Mouse (Mus musculus): ENCODE measurements around the gene 1700020L24Rik. TPM values are rescaled to one million over a fixed set of nuclear protein-coding genes. Genes with fewer than 3 reads are reported as not detected.
A peak's percentile ranks its signal among the peaks of the same experiment; 100 is the strongest.

1700020L24Rik gene
- polyA plus RNA-seq, 1 experiment from 2014 or later, result 1.1 TPM

GRCm38 (mm10) chr11:83417708-83418107 is 19.8 kb upstream of the 1700020L24Rik start:
- no peak for ATAC-seq (ENCODE audit: insufficient read depth, low FRiP score, low read depth)
- Histone ChIP-seq H3K27me3 (replicated peaks) (peaks cover 40% of the 10 kb centered on the region), H3K4me2 (no peak overlapping the region), H3K27ac (no peak overlapping the region), H3K9ac (no peak overlapping the region), H3K4me3 (replicated peaks) (no peak overlapping the region), H3K4me1 (no peaks in the 10 kb centered on the region), H3K36me3 (no peaks in the 10 kb centered on the region), H3K9me3 (no peaks in the 10 kb centered on the region)
- WGBS, result 78% methylated on average over 7 of the region's 7 CpGs

- 7% methylated on average over 38 of the region's 38 CpGs for WGBS
- H3K4me1 ChIP-seq, result no peaks in the 10 kb centered on the region
- no peaks in the 10 kb centered on the region for H3K9me3 ChIP-seq
- 0 out of 2 replicates have a peak overlapping the region, but pooled peaks have one; percentile 1 for H3K4me3 ChIP-seq (replicated peaks)
- H3K4me2 ChIP-seq, result peak overlapping the region; percentile 34; the same call in 1 of the 2 replicates
- no peak for ATAC-seq (ENCODE audit: insufficient read depth, low FRiP score, low read depth)
- no peak overlapping the region for H3K27ac ChIP-seq
- H3K9ac ChIP-seq, result no peak overlapping the region
- H3K36me3 ChIP-seq, result no peaks in the 10 kb centered on the region
- H3K27me3 ChIP-seq (replicated peaks), result peaks cover 40% of the 10 kb centered on the region
These were observed 18.9 kb upstream of the 1700020L24Rik start for GRCm38 (mm10) chr11:83418566-83418965.

DNA sequence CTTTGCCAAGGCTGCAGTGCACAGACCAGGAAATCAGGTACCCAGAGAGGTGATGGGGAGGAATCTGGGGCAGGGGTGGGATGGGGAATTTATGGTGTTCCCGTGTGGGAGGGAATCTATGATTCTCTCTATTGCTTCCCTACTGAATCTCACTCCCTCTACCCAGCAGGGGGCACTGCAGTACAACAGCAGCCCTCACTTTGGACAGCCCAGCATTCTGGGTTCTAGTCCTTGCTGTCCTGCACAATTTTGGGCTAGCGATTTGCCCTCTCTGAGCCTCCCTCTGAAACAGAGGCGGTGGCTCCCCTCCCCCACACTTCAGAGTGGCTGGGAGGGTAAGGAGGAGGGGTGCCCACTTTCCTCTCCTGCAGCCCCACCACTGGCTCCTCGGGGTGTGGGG is 17.1 kb upstream of the 1700020L24Rik start:
- Histone ChIP-seq H3K27me3 (replicated peaks) (peaks cover 40% of the 10 kb centered on the region), H3K27ac (no peak overlapping the region), H3K4me2 (no peak overlapping the region), H3K4me1 (no peaks in the 10 kb centered on the region), H3K4me3 (replicated peaks) (no peak overlapping the region), H3K36me3 (no peaks in the 10 kb centered on the region), H3K9me3 (no peaks in the 10 kb centered on the region), H3K9ac (no peak overlapping the region)
- ATAC-seq (ENCODE audit: insufficient read depth, low FRiP score, low read depth), result no peak
- 34% methylated on average over 4 of the region's 4 CpGs for WGBS

DNA sequence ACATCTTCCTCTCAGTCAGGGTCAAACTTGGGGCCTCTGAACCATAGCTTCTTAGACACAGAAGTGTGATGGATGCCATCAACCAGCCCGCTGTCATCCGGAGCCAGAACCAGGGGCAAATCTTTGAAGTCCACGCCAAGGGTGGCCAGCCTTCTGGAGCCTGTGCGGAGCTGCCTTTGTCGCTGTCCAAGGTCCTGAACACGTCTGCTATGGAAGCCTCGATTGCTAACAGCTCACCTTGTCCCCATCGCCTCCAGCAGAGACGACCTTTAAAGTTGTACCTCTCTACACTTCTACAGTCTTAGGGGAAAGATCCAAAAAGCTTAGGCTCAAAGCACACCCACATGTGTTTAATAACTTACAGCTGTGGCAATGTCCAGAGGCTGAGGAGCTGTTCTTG is 16.2 kb upstream of the 1700020L24Rik start:
- Histone ChIP-seq H3K4me3 (replicated peaks) (no peak overlapping the region), H3K27me3 (replicated peaks) (peaks cover 40% of the 10 kb centered on the region), H3K9ac (no peak overlapping the region), H3K4me1 (no peaks in the 10 kb centered on the region), H3K4me2 (no peak overlapping the region), H3K27ac (no peak overlapping the region), H3K36me3 (no peaks in the 10 kb centered on the region), H3K9me3 (no peaks in the 10 kb centered on the region)
- no peak for ATAC-seq (ENCODE audit: insufficient read depth, low FRiP score, low read depth)
- WGBS, result 2% methylated on average over 9 of the region's 9 CpGs

DNA sequence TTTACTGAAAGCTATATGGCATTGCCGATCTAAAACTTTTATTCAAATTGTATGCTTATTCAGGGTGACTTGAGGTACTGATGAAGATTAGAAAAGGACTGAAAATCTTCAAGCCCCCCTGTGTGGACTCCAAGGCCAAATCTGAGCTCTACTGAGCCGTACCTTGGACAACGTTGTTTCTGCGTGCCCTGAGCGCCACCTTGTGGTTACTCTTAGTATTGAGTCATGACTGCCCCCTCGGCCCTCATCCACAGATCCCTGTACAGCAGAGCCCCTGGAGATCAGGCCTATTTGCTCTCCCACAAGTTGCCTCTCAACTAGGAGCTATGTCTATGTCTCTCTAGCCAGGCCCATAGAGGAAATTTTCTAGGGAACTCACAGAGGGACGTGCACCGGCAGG is 12.8 kb upstream of the 1700020L24Rik start:
- H3K9ac ChIP-seq, result no peak overlapping the region
- H3K4me1 ChIP-seq, result no peaks in the 10 kb centered on the region
- peaks cover 47% of the 10 kb centered on the region for H3K27me3 ChIP-seq (replicated peaks)
- H3K36me3 ChIP-seq, result no peaks in the 10 kb centered on the region
- H3K27ac ChIP-seq, result no peak overlapping the region
- H3K4me2 ChIP-seq, result no peak overlapping the region
- no peak for ATAC-seq (ENCODE audit: insufficient read depth, low FRiP score, low read depth)
- WGBS, result 7% methylated on average over 8 of the region's 8 CpGs
- no peaks in the 10 kb centered on the region for H3K9me3 ChIP-seq
- no peak overlapping the region for H3K4me3 ChIP-seq (replicated peaks)

DNA sequence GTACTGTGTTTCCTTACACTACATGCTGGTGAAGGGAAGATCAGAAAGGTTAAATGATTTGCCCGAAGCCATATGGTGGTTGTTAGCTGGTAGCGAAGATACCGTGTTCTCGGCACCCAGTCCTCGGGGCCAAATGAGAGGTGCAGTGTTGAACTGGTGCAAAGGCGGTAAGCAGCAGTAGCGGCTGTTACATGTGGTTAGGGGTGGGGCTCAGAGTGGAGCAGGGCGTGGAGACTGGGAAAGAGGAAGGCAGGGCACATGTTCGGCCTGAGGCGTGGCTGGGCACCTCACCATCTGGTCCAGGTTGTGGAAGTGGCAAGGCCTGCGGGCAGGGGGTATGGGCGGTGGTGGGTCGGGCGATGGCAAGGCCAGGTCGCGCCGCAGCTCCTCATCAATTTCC is 10.5 kb upstream of the 1700020L24Rik start:
- Histone ChIP-seq H3K9me3 (no peaks in the 10 kb centered on the region), H3K9ac (no peak overlapping the region), H3K36me3 (no peaks in the 10 kb centered on the region), H3K4me2 (no peak overlapping the region), H3K4me1 (no peaks in the 10 kb centered on the region), H3K4me3 (replicated peaks) (no peak overlapping the region), H3K27me3 (replicated peaks) (peaks cover 32% of the 10 kb centered on the region), H3K27ac (no peak overlapping the region)
- 27% methylated on average over 17 of the region's 17 CpGs for WGBS
- no peak for ATAC-seq (ENCODE audit: insufficient read depth, low FRiP score, low read depth)

DNA sequence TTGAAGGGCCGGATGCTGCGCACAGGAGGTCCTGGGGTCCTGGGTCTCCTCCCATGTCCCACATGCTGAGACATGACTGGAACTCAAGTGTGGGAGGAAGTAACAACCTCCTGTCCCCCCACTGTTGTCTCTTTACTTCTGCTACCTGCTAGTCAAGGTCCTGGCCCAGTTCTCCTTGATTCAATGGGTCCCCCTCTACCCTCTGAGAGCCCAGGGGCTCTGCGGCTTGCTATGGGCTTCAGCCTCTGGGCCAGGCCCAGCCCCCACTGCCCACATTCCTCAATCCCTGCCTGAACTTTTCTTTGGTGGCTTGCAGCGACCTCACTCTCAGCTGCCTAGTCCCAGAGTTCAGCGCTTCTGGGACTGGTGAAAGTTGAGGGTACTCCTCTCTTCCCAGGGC is 8.1 kb upstream of the 1700020L24Rik start, which contains the start of gene Gas2l2:
Gene Gas2l2, minus strand, starts transcription at position 101 of the 400 bp plus-strand sequence.
- no peak within 1 kb of the TSS for H3K9ac ChIP-seq
- H3K36me3 ChIP-seq, result no peaks in the 10 kb centered on the region
- H3K4me2 ChIP-seq, result no peak within 1 kb of the TSS
- peaks cover 32% of the 10 kb centered on the region for H3K27me3 ChIP-seq (replicated peaks)
- no peak within 1 kb of the TSS for H3K27ac ChIP-seq
- 47% methylated on average over 5 of the region's 5 CpGs for WGBS
- no peak for ATAC-seq (ENCODE audit: insufficient read depth, low FRiP score, low read depth)
- no peaks in the 10 kb centered on the region for H3K9me3 ChIP-seq
- no peak within 1 kb of the TSS for H3K4me3 ChIP-seq (replicated peaks)
- no peaks in the 10 kb centered on the region for H3K4me1 ChIP-seq

DNA sequence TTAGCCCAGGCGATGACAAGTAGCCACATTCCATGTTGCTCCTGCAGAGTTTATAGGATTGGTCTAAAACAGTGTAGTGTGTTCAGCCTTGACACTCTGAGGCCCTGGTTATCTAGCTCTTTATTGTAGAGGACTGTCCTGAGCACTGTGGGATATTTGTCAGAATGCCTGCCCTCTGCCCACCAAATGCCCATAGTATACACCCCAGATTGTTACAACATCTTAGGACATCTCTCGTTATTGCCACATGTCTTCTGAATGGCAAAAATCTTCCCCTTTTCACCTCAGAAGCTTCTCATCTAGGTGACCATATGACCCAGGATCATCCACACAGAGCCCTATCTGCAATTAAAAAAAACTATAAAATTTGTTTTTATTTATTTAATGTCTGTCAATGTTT is 4.9 kb upstream of the 1700020L24Rik start:
- H3K9me3 ChIP-seq, result no peaks in the 10 kb centered on the region
- H3K4me2 ChIP-seq, result no peak overlapping the region
- H3K4me1 ChIP-seq, result no peaks in the 10 kb centered on the region
- WGBS, result 71% methylated on average over 2 of the region's 2 CpGs
- H3K4me3 ChIP-seq (replicated peaks), result no peak overlapping the region
- H3K27me3 ChIP-seq (replicated peaks), result peaks cover 21% of the 10 kb centered on the region
- no peak overlapping the region for H3K27ac ChIP-seq
- H3K36me3 ChIP-seq, result no peaks in the 10 kb centered on the region
- ATAC-seq (ENCODE audit: insufficient read depth, low FRiP score, low read depth), result no peak
- H3K9ac ChIP-seq, result no peak overlapping the region

DNA sequence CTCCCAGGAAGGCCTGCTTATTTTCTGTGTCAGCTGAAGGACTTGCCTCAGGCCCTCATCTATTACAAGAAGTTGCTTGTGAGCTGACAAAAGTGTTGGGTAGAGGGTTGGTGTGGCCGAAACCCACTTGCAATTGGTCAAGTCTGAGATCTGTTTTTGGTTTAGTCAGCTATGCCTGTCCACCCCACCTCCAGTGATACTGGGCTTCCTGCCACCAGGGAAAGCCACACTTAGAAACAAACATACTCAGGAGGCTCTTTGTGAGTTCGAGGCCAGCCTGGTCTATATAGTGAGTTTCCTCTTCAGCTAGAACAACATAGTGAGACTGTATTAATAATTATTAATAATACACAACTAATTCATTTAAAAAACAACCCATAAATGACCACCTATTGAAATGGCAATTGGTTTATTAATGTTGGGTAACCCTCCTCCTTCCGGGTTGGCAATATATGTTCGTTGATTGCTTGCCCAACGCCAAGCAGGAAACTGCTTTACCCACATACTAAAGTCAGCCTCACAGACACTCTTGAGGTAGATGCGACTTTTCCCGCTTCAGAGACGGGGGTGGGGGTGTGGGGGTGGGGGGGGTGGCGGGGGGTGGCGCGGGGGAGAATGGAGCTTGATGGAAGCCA is 2.1 kb downstream of the 1700020L24Rik start:
- H3K4me2 ChIP-seq, result peak overlapping the region; percentile 90
- H3K9ac ChIP-seq, result no peak overlapping the region
- ATAC-seq (ENCODE audit: insufficient read depth, low FRiP score, low read depth), result no peak
- H3K9me3 ChIP-seq, result no peaks in the 10 kb centered on the region
- WGBS, result 28% methylated on average over 11 of the region's 11 CpGs
- H3K27me3 ChIP-seq (replicated peaks), result peaks cover 34% of the 10 kb centered on the region
- H3K27ac ChIP-seq, result no peak overlapping the region
- peak overlapping the region; percentile 63 for H3K4me3 ChIP-seq (replicated peaks)
- H3K4me1 ChIP-seq, result peaks cover 17% of the 10 kb centered on the region
- no peaks in the 10 kb centered on the region for H3K36me3 ChIP-seq

GRCm38 (mm10) chr11:83440081-83441064 is 2.9 kb downstream of the 1700020L24Rik start:
- under 1% methylated on average over 67 of the region's 75 CpGs for WGBS
- Histone ChIP-seq H3K4me3 (replicated peaks) (peak overlapping the region; percentile 63), H3K27ac (no peak overlapping the region), H3K36me3 (no peaks in the 10 kb centered on the region), H3K9ac (peak overlapping the region; percentile 35), H3K9me3 (no peaks in the 10 kb centered on the region), H3K4me1 (peaks cover 22% of the 10 kb centered on the region), H3K27me3 (replicated peaks) (peaks cover 42% of the 10 kb centered on the region), H3K4me2 (peak overlapping the region; percentile 90)
- peak; percentile 93 for ATAC-seq (ENCODE audit: insufficient read depth, low FRiP score, low read depth)

DNA sequence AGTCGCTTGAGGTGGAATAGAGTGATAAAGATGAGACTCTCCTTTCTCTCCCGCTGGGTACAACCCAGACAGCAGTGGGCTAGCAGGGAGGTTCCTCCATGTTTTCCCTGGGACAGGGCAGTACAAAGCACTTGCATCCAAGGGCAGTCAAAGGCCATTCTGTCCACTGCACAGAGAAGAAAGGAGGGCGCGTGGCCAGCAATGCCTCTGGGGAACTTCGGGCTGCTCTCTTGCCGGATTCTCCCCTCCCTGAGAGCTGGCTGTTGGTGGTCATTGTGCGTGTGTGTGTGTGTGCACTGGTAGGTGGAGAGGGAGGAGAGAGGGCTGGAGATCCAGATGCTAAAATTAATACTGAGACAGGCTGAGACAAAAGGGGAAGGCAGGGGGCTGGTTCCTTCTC is 3.8 kb downstream of the 1700020L24Rik start:
- H3K4me2 ChIP-seq, result peak overlapping the region; percentile 90; the same call in 1 of the 2 replicates
- 49% methylated on average over 7 of the region's 7 CpGs for WGBS
- peaks cover 22% of the 10 kb centered on the region for H3K4me1 ChIP-seq
- H3K27me3 ChIP-seq (replicated peaks), result peaks cover 44% of the 10 kb centered on the region
- H3K9me3 ChIP-seq, result no peaks in the 10 kb centered on the region
- no peaks in the 10 kb centered on the region for H3K36me3 ChIP-seq
- H3K4me3 ChIP-seq (replicated peaks), result 0 out of 2 replicates have a peak overlapping the region, but pooled peaks have one; percentile 63
- no peak for ATAC-seq (ENCODE audit: insufficient read depth, low FRiP score, low read depth)
- no peak overlapping the region for H3K9ac ChIP-seq
- H3K27ac ChIP-seq, result no peak overlapping the region

Measured in stomach, embryonic 15.5 days (tissue).